Mouse (Mus musculus) neural tube, embryonic 10.5 days (tissue): ENCODE measurements around the gene Gm4131.

Source experiments
- DNase-seq: peaks from one replicate; pipeline ENCODE4 v3.0.0-alpha.2; 2017; ENCODE audit warnings: low spot score; ENCODE audit errors: extremely low spot score

Gm4131 gene

DNA sequence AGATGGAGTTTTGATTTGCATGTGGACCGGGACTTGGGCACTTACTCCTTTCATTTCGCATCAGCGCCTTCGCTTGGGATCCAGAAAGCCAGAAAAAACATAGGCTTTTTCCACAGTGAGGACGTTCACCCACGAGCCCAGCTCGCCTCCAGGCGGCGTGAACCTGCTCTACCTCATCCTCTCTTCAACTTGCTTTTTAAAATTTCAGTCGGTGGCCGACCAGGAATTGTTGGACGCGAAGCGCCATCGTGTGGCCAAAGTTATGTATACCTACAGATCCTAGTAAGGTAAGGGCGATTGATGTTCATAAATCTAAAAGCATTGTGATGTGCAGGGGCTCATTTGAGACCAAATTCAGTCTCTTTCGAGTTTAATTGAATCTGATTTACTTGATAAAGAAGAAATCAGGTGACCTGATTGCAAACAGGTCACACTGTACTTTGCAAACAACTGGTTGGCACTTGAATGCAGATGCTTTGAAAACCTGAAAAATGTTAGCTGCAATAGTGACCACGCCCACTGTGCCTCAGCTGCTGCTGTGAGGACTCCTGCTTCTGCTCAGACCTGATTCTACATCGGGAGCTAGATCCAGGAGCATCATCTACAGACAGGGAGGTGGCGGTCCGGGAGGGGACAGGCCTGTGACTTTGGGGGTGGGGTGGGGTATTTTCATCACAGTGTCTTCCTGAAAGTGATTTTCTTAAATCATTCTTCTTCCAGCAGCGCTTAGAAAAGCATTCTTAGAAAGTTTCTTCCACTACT, 109.1 kb downstream of the Gm4131 start:
- peak; percentile 86 for DNase-seq

DNA sequence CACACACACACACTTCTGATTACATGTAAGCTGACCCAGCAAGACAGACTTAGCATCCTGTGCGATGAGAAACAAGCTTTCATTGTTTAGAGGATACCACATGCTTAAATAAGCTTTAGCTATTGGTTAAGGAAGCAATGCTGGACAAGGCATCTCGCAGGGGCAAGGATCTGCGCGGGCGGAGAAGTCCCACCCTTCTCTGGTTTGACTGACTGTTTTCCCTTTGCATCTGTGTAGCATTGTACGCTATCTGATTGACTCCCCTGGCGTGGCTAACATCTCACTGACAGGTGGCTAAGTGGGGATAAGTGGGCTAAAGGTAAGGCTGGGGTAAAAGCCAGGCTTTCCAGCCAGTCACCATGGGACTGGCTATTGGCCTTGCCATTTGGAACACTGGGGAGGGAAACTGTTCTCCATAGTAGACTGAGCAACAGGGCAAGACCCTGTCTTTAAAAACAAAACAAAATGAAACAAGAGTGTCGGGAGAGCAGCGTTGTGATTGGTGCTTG, 110.4 kb downstream of the Gm4131 start, which contains the start of gene Gucy1b2:
Gene Gucy1b2 (minus strand): TSS at position 51 of the 509 bp plus-strand sequence.
- DNase-seq = no peak

DNA sequence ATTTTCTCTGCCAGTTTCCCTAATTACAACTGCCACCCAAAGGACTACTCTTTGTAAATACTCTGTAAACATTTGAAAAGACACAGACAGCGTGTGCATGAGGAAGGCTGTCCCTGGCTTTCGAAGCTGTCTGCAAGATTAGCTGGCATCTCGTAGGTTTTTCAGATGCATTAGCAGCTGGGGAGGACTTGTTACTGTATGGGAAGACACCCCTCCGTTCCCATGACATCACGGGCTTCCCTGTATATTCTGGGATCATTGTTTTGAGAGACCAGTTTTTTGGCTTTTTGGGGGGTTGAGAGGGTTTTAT, 111.2 kb downstream of the Gm4131 start:
- no peak for DNase-seq

DNA sequence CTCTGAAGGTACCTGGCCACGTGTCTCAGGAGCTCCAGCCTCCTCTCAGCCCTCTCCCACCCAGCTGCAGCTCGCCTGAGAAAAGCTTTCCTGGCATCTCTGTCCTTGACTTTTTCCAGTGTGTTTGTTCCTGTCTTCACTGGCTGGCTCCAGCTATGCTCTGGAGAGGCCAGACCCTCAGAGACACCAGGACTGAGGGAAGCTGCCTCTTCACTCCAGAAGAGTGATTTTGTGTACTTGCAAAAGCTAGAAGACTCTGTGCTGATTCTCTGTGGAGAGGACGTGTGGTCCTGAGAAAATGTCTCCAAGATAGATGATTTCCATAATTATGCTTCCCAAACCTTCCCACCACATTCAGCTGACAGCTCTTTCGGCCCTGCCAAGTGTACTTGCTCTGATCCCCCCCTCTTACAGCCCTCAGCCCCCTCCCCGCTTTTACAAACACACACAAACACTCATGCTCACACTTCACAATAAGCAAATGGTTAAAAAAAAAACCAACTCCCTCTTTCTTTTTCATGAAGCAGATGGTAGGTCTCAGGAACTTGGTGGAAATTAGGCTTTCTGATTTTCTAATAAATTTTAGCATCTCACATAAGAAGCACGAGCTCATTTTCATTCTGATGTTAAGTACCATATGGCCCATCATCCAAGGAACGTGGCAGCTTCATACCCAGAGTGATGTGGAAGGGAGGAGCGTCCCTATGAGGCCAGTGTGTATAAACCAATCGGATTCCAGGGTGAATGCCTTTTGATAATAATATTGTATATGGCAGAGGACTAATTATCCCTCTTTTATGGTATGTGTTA, 111.8 kb downstream of the Gm4131 start:
- DNase-seq = no peak

DNA sequence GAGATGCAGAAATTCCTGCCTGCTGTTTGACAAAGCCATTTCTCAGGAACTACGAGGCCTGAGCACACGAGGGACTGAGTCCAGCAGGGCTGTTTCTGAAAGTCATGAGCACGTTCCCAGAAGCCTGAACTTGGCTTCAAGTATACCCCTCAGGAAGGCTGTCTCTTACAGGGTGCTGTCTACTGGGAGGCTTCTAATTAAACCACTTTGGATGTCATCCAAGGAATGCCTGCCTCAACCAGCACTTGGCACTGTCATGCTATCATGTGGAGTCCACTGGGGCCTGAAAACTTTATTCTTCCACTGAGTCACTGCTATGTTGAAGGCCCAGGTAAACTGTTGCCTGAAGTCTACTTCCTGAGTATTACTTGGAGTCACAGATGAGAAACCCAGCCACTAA, 112.6 kb downstream of the Gm4131 start:
- DNase-seq = no peak

DNA sequence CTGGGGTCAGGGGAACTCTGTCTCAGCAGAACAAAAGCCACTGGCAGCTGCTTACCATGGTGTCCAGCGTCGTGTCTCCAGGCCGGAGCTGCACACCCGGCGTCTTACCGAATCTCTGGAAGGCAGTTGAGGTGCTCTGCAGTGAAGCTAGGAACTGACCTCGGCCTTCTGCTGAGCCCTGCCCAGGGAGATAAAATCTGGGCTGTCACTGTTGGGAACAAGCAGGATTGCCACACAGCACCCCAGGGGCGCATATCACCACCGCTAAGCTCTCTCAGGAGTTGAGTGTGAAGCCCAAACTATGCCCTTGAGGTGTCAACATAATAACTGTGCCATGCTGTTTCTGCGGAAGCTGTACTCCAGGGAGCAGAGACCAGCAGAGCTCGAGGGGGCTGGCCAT, 113.4 kb downstream of the Gm4131 start:
- no peak for DNase-seq

DNA sequence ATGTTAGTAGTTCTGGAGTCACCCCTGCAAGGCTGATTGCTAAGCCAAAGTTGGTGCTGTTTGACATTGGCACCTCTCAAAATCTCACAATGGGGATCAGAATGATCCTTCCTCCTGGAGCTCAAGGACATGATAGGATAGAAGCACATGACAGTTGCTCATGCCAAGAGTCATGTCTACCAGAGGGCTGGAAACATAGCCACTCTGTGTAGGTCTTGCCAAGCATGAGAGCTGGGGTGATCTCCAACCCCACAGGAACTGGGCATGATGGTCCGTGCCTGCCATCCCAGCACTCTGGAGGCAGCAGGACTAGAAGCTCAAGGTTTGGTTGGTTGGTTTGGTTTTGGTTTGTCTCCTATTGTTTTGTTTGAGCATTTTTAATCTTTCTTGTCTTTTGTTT, 116.0 kb downstream of the Gm4131 start:
- DNase-seq = no peak

DNA sequence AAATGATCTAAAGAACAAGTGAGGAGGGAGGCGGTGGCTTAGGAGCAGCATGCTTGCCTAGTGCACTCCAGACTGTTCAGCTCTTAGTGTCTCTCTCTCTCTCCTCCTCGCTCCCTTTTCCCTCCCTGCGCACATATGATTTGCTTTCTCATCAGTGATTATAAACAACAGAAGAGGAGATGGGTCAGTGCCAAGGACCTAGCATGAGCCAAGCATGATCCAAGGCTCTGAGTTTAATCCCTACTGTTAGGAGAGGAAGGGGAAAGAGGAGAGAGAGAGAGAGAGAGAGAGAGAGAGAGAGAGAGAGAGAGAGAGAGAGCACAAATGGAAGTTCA, 119.5 kb downstream of the Gm4131 start:
- no peak for DNase-seq

DNA sequence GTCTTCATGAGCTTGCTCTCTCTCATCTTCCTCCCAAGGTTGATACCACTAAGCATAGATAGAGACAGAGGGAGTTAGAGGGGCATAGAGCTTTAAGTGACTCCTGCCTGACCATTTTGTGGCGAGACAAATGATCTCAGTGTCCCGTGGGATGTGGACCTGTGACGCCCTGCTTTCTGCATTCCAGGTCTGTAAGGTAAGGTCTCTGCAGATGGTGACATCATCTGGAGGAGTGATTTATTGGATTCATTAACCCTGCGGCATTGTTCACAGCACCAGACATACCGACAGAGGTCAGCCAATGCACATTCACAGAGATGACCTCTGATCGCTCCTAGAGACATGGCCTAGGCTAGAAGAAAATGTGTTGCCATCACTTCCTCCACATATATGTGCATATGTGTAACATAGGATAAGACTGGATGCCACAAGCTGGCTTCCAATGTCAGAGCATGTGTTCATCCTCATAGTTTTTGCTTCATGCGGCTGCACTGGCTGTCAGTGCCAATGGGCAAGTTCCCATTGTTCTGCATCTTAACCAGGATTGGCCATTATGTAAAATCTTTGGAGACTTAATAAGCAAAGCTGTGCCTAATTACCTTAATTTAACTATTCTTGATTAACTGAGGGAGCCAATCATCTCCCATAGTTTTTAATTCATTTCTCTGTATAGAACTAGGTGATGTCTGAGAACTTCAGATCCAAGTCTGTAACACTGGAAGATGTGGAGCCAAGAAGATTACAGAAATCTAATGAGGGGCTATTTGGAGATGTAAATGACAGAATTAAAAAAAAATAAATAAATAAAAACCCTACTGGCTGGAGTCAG, 120.1 kb downstream of the Gm4131 start:
- DNase-seq = no peak

DNA sequence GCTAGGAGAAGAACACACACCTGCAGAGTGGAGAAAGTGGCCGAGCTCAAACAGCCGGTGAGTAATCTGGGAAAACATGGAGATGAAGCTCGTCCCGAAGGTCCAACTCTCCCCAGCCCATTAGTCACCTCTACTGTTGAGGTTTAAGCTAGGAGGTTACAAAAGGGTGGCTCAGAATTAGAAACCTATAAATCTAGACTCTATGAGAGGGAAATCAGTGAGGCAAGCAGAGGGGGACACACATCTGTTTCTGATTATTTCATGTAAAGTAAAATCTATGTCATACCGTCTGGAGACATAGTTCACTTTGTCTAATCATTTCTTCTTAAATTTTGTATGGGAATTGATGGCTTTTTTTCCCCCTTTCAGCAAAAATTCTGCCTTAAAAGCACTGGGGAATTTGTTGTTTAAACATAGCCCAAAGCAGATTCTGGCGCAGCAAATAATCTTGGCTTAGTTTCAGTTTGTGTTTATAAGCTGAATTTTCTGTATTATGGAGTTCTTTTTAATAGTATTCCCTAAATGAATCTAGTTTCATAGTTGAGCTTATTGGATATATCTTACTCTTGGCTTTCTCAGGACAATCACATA, 122.8 kb downstream of the Gm4131 start:
- no peak for DNase-seq

DNA sequence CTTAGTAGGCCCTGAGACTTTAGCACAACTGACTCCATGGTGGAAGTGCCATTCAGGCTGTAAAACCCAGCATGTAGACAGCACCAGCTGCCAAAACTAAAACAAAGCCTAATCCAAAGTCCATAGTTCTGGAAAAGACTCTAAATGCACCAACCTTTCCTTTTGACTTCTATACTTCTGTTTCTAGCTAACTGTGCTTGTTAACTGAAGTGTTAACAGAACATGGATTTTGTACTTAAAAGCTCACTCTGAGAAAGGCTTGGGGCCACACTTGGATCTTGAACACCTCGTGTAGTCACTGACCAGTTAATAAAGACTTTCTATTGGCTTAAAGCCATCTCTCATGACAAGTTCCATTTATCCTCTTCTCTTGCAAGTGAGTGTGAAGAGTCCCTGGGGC, 123.8 kb downstream of the Gm4131 start:
- DNase-seq = no peak

DNA sequence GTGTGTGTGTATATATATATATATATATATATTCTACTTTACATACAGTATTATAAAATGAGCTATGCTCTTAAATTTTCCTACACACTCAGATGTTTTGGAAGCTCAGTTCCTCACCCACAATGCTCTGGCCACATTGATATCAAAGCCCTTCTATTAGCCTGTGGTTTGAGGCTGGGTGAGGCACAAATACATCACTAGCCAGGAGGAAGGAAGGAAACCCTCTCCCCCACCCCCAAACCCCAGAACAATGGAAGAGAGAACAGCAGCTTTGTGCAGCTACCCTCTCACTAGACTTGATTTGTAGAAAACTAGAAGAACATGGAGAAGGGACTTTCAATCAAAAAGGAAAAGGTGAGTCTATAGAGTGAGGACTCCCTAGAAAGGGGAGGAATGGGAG, 126.7 kb downstream of the Gm4131 start:
- no peak for DNase-seq

DNA sequence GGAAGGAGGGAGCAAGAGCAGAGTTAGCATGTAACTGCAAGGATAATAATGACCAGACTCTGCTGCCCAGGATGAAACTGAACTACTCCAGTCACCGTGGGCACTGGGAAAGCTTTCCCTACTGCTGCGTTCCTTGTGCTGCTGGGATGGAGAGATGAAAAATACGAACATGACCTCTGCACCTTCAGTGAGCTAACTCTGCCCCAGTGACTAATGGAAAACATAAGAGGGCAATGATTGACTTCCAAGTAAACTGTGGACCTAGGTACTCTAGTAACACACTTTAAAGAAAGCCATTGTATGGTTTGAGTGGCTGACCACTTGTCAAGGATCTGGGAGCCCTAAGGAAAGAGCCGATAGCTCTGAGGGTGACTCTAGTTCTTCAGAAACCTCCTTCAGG, 128.5 kb downstream of the Gm4131 start:
- DNase-seq = no peak

DNA sequence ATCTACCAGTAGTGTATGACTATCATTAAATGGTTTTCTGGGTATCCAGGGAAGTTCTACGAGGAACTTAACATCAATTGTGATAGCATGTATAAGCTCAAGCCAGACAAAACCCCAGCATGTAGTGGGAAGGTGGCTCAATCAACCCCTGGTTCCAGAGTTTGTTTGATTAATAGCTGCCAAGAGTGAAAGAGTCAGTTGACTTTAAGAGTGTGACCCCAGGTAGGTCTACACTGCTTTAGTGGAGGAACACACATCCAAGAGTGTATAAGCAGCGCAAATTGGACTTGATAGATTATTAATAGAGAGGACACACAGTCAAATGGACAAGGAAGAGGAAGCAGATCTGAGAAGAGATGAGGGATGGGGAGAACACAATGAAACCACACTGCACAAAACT, 128.9 kb downstream of the Gm4131 start:
- no peak for DNase-seq

DNA sequence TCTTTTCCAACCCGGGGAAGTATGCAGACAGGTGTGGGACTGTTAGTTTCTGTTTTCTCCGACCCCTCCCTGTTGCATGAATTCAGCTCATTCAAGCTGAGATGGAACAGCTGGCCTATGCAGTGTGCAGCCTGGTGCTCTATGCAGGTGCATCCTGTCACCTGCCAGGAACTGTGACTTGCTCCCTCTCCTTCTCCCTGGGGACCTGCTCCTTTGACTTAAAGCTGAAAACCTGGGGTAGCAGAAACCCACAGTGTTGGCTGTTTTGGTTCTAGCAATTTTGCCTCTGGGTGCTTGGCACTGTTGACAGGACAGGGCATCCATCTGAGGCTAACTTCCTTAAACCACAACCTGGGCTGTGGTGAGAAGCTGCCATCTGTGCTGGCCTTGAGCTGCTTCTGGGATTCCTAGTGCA, 141.4 kb downstream of the Gm4131 start:
- DNase-seq = no peak

DNA sequence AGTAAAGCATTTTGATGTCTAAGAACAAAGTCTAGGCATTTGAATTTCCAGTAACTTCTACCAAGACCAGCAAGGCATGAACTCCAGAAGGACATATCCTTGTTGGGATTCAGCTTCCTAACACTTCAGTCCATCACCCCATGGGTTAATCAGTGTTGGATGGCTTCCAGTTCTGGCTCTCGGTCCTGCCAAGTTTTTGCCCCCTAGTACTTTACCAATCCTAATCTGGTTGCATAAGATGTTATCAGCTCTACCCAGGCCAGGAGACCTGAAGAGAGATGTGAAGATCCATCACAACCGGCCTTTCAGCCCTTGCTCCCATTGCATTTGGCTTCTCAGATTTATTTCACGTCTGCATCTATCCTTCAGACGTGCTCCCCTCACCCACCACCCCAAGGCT, 144.5 kb downstream of the Gm4131 start:
- no peak for DNase-seq

DNA sequence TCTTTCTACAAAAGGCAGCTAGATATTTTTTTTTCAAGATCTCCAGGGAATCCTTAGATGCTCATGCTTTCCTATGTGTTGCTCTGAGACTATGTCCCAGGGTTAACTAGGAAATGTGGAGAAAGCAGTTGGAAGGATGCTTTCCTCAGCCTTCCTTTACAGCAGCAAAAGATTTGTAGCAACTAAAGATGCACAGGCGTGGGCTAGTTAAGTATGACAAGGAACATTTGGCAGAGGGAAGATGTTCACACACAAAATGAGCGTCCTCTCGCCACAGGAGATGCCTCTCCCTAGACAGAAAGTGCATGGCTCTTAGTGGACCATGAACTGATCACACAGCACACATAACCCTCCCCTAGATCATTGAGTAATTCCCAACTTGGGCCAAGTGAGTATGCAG, 149.2 kb downstream of the Gm4131 start:
- no peak for DNase-seq

DNA sequence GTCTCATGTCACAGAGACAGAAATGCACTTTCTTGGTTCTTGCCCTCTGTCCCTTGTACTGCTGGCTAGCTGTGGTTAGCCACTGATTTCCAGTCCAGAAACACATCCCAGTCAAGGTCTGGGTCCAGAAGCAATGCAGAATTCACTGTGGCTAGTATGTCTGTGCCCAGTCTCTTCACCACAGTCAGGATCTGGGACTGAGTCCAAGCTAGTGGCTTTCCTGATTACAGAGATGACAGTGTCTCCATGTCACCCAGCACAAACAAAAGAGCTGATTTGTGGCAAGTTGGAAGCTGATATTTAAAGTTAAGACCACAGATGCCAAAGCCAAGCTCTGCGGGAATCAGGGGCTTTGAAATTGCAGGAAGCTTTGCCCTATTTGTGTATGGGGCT, 150.0 kb downstream of the Gm4131 start:
- no peak for DNase-seq

DNA sequence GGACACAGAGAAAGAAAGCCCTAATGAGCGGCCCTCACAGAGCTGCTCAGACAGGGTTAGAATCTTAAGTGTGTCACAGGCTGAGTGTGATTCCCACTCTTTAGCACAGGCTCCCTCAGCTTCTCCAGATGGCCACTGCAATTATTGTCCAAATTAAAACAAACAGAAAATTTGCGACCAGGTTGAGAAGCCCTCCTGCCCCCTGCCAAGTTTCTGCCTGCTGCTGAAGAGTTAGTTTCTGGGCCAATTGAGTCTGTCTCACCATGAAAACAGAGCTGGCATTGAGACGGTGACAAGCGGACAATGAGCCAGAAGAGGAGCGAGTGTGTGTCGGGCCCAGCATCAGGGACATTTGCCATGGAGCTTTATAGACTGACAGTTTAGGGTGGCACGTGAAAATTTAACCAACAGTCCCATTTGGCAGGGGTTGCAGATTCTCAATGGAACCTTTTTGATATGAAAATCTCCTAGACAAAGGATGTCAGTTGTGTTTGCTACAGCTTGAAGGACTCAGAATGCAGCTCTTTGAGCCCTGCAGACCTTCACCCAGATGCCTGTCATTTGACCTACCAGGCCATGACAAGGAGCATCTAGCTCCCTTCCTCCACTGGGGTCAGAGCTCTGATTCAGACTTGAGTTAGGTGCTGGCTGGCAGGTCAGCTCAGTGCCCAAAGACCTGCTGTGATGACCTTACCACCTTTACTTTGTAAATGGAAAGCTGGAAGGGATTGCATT, 150.5 kb downstream of the Gm4131 start:
- no peak for DNase-seq
